Mouse (Mus musculus) embryonic fibroblast, embryonic 13.5 days (primary cell): ENCODE results near the gene Marc1. TPM values are rescaled to one million over a fixed set of nuclear protein-coding genes. Genes with fewer than 3 reads are reported as not detected.

Experiments used
- H3K27ac ChIP-seq: 2 replicates; pipeline ENCODE4 v1.5.1; 2012; ENCODE audit warnings: low read length, control low read depth, inconsistent platforms; ENCODE audit not compliant: insufficient read depth
- H3K4me1 ChIP-seq: 2 replicates; pipeline ENCODE4 v1.6.1; 2011; ENCODE audit warnings: low read length; ENCODE audit not compliant: control insufficient read depth, insufficient read depth
- H3K4me3 ChIP-seq: 2 replicates; pipeline ENCODE4 v1.5.1; 2011; ENCODE audit warnings: mild to moderate bottlenecking, control low read depth, low read length; ENCODE audit not compliant: insufficient read depth
- CTCF ChIP-seq: IDR thresholded peaks from 2 replicates; pipeline ENCODE4 v1.5.1; 2011; ENCODE audit warnings: mild to moderate bottlenecking, control low read depth, low read length, moderate library complexity, borderline replicate concordance; ENCODE audit not compliant: insufficient read depth
- POLR2A ChIP-seq: IDR thresholded peaks from 2 replicates; pipeline ENCODE4 v1.6.1; 2011; ENCODE audit warnings: low read depth, mild to moderate bottlenecking, control low read depth, low read length, moderate library complexity
- polyA plus RNA-seq: library from polyadenylated mRNA; stranded (reverse); fragments of >200 nt; gene quantifications from 2 replicates; pipeline ENCODE4 v1.2.4, GENCODE M21; 2011; ENCODE audit warnings: low read depth; ENCODE audit not compliant: missing spikeins, insufficient read length

Gene Marc1
- polyA plus RNA-seq, 1 experiment = not detected

GRCm38 (mm10) chr1:184825093-184825492 is 14.0 kb upstream of the Marc1 start:
- TF ChIP-seq CTCF (no peak), POLR2A (no peak)
- Histone ChIP-seq H3K4me1 (no peaks in the 10 kb centered on the region), H3K4me3 (no peak overlapping the region), H3K27ac (no peak overlapping the region)

- no peak for TF ChIP-seq POLR2A
- TF ChIP-seq CTCF = peak; percentile 99
- Histone ChIP-seq H3K4me1 (no peaks in the 10 kb centered on the region), H3K4me3 (no peak overlapping the region), H3K27ac (no peak overlapping the region)
Observed at GRCm38 (mm10) chr1:184824439-184824851, 13.3 kb upstream of the Marc1 start.

- H3K4me1 ChIP-seq = no peaks in the 10 kb centered on the region
- H3K27ac ChIP-seq = no peak overlapping the region
- no peak overlapping the region for H3K4me3 ChIP-seq
- TF ChIP-seq CTCF = no peak
- TF ChIP-seq POLR2A = no peak
Observed at GRCm38 (mm10) chr1:184822678-184823077, 11.6 kb upstream of the Marc1 start.

GRCm38 (mm10) chr1:184817768-184818167 is 6.7 kb upstream of the Marc1 start:
- no peak for TF ChIP-seq CTCF
- no peak for TF ChIP-seq POLR2A
- Histone ChIP-seq H3K4me1 (no peaks in the 10 kb centered on the region), H3K4me3 (no peak overlapping the region), H3K27ac (no peak overlapping the region)

GRCm38 (mm10) chr1:184811716-184812250 is 670 bp upstream of the Marc1 start:
- no peak for TF ChIP-seq POLR2A
- TF ChIP-seq CTCF = no peak
- H3K4me1 ChIP-seq = no peaks in the 10 kb centered on the region
- no peak overlapping the region for H3K4me3 ChIP-seq
- H3K27ac ChIP-seq = no peak overlapping the region

GRCm38 (mm10) chr1:184809578-184810001 is 1.5 kb downstream of the Marc1 start:
- H3K4me3 ChIP-seq = no peak overlapping the region
- no peaks in the 10 kb centered on the region for H3K4me1 ChIP-seq
- no peak overlapping the region for H3K27ac ChIP-seq
- no peak for TF ChIP-seq POLR2A
- no peak for TF ChIP-seq CTCF

GRCm38 (mm10) chr1:184808418-184809012 is 2.6 kb downstream of the Marc1 start:
- no peak overlapping the region for H3K27ac ChIP-seq
- H3K4me1 ChIP-seq = no peaks in the 10 kb centered on the region
- TF ChIP-seq POLR2A = no peak
- no peak for TF ChIP-seq CTCF
- H3K4me3 ChIP-seq = no peak overlapping the region

- TF ChIP-seq POLR2A (no peak), CTCF (no peak)
- no peak overlapping the region for H3K27ac ChIP-seq
- H3K4me3 ChIP-seq = no peak overlapping the region
- no peaks in the 10 kb centered on the region for H3K4me1 ChIP-seq
Observed at GRCm38 (mm10) chr1:184807627-184808417, 3.3 kb downstream of the Marc1 start.

- Histone ChIP-seq H3K4me3 (no peak overlapping the region), H3K4me1 (no peaks in the 10 kb centered on the region), H3K27ac (no peak overlapping the region)
- TF ChIP-seq CTCF (no peak), POLR2A (no peak)
Observed at GRCm38 (mm10) chr1:184807123-184807522, 4.0 kb downstream of the Marc1 start.

- Histone ChIP-seq H3K27ac (no peak overlapping the region), H3K4me1 (no peaks in the 10 kb centered on the region), H3K4me3 (no peak overlapping the region)
- TF ChIP-seq POLR2A = no peak
- no peak for TF ChIP-seq CTCF
Observed at GRCm38 (mm10) chr1:184805749-184806148, 5.4 kb downstream of the Marc1 start.
